Mouse (Mus musculus): ENCODE results near the gene Nr1h4. TPM values are rescaled to one million over a fixed set of nuclear protein-coding genes. Genes with fewer than 3 reads are reported as not detected.

Gene Nr1h4
- polyA plus RNA-seq, 1 experiment from 2014 or later: not detected

DNA sequence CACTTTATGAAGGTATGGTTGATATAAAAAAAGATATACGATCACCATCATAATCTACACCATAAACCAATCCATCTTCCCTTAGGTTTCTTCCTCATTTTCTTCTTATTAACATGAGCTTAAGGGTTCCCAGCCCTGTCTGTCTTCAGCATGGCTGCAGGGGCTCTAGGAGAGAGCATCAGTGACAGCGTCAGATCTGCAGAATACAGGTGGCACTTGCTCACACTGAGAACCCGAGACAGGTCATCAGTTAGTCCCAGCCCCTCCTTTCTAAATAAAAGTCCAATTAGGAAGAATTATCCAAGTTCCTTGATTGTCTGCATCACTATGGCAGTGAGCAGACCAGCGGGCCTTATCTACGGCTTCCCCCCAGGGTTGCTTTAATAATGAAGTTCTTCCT is 934 bp downstream of the Nr1h4 start:
- Histone ChIP-seq H3K9me3 (ENCODE audit: control insufficient read depth, low read length) (no peaks in the 10 kb centered on the region), H3K4me2 (ENCODE audit: low read depth, low read length) (no peak overlapping the region), H3K9ac (ENCODE audit: low read depth, low read length) (no peak overlapping the region), H3K27me3 (replicated peaks; ENCODE audit: control insufficient read depth, insufficient read depth, low read length) (no peaks in the 10 kb centered on the region), H3K4me3 (ENCODE audit: low read depth, low read length) (no peak overlapping the region), H3K36me3 (ENCODE audit: control insufficient read depth, insufficient read depth, low read length) (no peaks in the 10 kb centered on the region), H3K27ac (replicated peaks; ENCODE audit: low read depth, low read length) (no peak overlapping the region), H3K4me1 (ENCODE audit: control insufficient read depth, insufficient read depth, low read length) (peaks cover 10% of the 10 kb centered on the region; the same call in 1 of the 2 replicates)
- ATAC-seq (ENCODE audit: low read depth): no peak
- no peak for DNase-seq (ENCODE audit: low spot score)
- WGBS: 82% methylated on average over 5 of the region's 5 CpGs

DNA sequence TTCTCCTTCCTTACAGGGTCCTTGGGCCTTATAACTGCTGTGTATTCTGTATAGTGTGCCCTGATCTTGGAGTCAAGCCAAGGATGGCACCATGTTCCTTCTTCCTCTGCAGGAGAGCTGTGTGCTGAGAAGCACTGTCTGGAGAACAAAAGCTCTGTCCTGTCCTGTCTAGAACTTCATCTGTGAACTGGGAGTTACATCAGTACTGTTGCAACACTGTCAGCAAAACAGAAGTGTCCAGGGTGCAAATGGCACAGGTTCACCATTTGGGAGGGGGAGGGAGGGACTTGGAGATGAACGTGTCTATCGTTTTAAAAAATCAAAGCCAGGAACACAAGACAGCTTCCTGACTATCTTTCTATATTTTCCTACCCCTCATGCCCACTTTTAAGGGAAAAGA is 1.4 kb downstream of the Nr1h4 start:
- Histone ChIP-seq H3K4me1 (ENCODE audit: control insufficient read depth, insufficient read depth, low read length) (peaks cover 10% of the 10 kb centered on the region; the same call in 1 of the 2 replicates), H3K27ac (replicated peaks; ENCODE audit: low read depth, low read length) (no peak overlapping the region), H3K4me2 (ENCODE audit: low read depth, low read length) (no peak overlapping the region), H3K9me3 (ENCODE audit: control insufficient read depth, low read length) (no peaks in the 10 kb centered on the region), H3K27me3 (replicated peaks; ENCODE audit: control insufficient read depth, insufficient read depth, low read length) (no peaks in the 10 kb centered on the region), H3K4me3 (ENCODE audit: low read depth, low read length) (no peak overlapping the region), H3K9ac (ENCODE audit: low read depth, low read length) (no peak overlapping the region), H3K36me3 (ENCODE audit: control insufficient read depth, insufficient read depth, low read length) (no peaks in the 10 kb centered on the region)
- DNase-seq (ENCODE audit: low spot score) (no peak), ATAC-seq (ENCODE audit: low read depth) (no peak)
- WGBS: 76% methylated on average over 2 of the region's 2 CpGs

DNA sequence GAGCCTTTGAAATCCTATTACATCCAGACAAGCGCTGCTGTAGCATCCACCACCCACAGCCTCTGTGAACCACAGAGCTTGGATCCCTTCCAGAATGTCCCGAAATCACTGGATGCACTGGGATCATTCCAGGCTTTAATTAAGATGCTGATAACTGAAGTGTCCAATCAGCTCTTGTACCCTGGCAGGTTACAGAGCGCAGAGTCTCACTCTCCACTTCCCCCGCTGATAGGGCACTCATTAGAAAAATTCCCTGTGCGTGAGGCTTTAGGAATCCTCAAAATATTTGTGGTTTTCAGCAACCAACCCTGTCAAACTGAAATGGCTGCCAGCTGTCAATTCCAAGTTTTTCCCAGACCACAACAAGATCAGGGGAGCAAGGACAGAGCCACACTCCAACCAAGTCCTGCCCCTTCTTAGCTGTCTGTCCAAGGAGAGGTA is 2.2 kb downstream of the Nr1h4 start:
- Histone ChIP-seq H3K4me2 (ENCODE audit: low read depth, low read length) (no peak overlapping the region), H3K9me3 (ENCODE audit: control insufficient read depth, low read length) (no peaks in the 10 kb centered on the region), H3K27me3 (replicated peaks; ENCODE audit: control insufficient read depth, insufficient read depth, low read length) (no peaks in the 10 kb centered on the region), H3K36me3 (ENCODE audit: control insufficient read depth, insufficient read depth, low read length) (no peaks in the 10 kb centered on the region), H3K27ac (replicated peaks; ENCODE audit: low read depth, low read length) (no peak overlapping the region), H3K9ac (ENCODE audit: low read depth, low read length) (no peak overlapping the region), H3K4me1 (ENCODE audit: control insufficient read depth, insufficient read depth, low read length) (peaks cover 10% of the 10 kb centered on the region; the same call in 1 of the 2 replicates), H3K4me3 (ENCODE audit: low read depth, low read length) (no peak overlapping the region)
- DNase-seq (ENCODE audit: low spot score): peak; percentile 62
- WGBS: 28% methylated on average over 5 of the region's 5 CpGs
- ATAC-seq (ENCODE audit: low read depth): peak; percentile 47; the same call in 1 of the 2 replicates

DNA sequence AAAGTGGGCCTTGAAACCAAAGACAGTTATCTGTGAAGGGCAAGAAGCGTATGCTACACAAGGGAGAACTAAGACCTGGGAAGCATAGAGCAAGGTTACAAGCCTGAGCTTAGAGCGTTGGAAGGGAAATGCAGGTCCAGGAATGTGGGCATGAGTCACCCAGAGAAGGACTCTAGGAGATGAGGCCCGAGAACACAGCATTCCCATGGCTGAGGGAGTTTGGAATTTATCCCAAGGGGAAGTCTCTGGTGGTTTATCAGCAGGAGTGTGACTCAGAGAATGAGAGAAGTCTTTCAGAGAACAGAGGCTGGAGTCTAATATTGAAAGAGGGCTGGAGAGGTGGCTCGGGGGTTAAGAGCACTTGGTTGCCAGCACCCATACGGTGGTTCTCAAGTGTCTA is 6.3 kb downstream of the Nr1h4 start:
- 77% methylated on average over 5 of the region's 5 CpGs for whole genome bisulfite sequencing
- Histone ChIP-seq H3K4me3 (ENCODE audit: low read depth, low read length) (no peak overlapping the region), H3K9me3 (ENCODE audit: control insufficient read depth, low read length) (no peaks in the 10 kb centered on the region), H3K27me3 (replicated peaks; ENCODE audit: control insufficient read depth, insufficient read depth, low read length) (no peaks in the 10 kb centered on the region), H3K36me3 (ENCODE audit: control insufficient read depth, insufficient read depth, low read length) (no peaks in the 10 kb centered on the region), H3K27ac (replicated peaks; ENCODE audit: low read depth, low read length) (no peak overlapping the region), H3K4me2 (ENCODE audit: low read depth, low read length) (no peak overlapping the region), H3K9ac (ENCODE audit: low read depth, low read length) (no peak overlapping the region), H3K4me1 (ENCODE audit: control insufficient read depth, insufficient read depth, low read length) (peaks cover 10% of the 10 kb centered on the region; the same call in 1 of the 2 replicates)
- no peak for ATAC-seq (ENCODE audit: low read depth)
- no peak for DNase-seq (ENCODE audit: low spot score)

DNA sequence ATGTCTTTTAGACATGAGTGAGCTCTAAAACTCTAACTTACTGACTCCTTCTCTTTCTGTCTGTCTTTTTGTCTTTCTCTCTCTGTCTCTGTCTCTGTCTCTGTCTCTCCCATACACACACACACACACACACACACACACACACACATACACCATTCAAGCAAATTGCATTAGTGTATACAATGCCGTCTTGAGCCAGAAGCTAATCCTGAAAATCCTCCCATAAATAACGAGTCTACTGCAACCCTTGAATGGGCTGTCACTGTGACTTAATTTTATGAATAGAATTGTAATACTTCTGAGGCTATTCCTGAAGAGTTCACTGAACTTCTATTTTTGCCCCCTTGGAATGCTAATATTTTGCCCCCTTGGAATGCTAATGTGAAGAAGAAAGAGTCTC is 7.6 kb downstream of the Nr1h4 start:
- no peak for ATAC-seq (ENCODE audit: low read depth)
- peaks cover 4% of the 10 kb centered on the region; the same call in 1 of the 2 replicates for H3K4me1 ChIP-seq (ENCODE audit: control insufficient read depth, insufficient read depth, low read length)
- no peak overlapping the region for H3K27ac ChIP-seq (replicated peaks; ENCODE audit: low read depth, low read length)
- no peak for DNase-seq (ENCODE audit: low spot score)
- no peaks in the 10 kb centered on the region for H3K9me3 ChIP-seq (ENCODE audit: control insufficient read depth, low read length)
- H3K27me3 ChIP-seq (replicated peaks; ENCODE audit: control insufficient read depth, insufficient read depth, low read length): no peaks in the 10 kb centered on the region
- WGBS: 63% methylated on average over 2 of the region's 2 CpGs
- H3K9ac ChIP-seq (ENCODE audit: low read depth, low read length): no peak overlapping the region
- H3K36me3 ChIP-seq (ENCODE audit: control insufficient read depth, insufficient read depth, low read length): no peaks in the 10 kb centered on the region
- H3K4me2 ChIP-seq (ENCODE audit: low read depth, low read length): no peak overlapping the region
- no peak overlapping the region for H3K4me3 ChIP-seq (ENCODE audit: low read depth, low read length)

DNA sequence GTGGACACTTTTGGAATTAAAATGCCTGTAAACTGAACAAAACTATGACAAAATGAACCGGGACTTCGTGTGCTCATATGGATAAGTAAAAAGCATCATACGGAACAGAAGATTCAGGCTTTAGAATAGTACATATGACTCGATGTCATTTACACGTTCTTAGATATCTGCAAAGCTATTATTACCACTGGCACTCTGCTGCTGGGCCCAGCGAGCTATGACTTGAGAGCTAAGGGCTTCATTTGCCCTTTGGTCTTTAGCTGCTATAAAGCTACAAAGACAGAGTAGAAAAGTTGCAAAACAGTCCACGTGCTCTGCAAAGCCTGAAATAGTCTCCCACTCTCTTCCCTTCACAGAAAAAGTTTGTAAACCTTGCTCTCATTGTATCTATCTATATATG is 10.9 kb downstream of the Nr1h4 start:
- H3K4me1 ChIP-seq (ENCODE audit: control insufficient read depth, insufficient read depth, low read length): no peaks in the 10 kb centered on the region
- no peak for ATAC-seq (ENCODE audit: low read depth)
- 87% methylated on average over 7 of the region's 7 CpGs for WGBS

DNA sequence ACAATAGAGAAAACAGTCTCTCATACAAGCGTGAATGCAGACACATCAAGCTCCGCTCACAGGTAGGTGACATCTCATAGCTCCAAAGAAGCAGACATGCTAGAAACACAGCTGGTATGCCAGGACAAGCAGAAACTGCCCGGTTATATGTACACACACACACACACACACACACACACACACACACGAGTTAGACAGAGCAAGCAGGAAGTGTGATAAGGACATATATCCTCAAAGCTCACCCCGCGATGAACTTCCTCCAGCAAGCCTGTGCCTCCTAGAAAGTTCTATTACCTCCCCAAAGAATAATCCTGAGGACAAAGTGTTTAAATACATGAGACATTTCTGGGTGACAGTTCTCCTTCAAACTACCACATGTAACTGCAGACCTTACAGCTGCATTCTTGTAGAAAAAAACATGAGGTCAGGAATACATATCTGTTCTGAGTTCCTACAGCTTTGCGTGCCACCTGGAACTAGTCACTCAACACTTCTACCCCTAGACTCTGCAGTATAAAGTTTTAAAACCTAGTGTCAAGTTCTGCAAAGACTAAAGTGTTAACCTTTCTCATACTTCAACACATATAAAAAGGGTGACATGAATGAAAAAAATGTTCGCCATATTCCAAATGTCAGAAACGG is 11.5 kb downstream of the Nr1h4 start:
- no peak for DNase-seq (ENCODE audit: low spot score)
- 79% methylated on average over 9 of the region's 9 CpGs for WGBS
- no peaks in the 10 kb centered on the region for H3K36me3 ChIP-seq (ENCODE audit: control insufficient read depth, insufficient read depth, low read length)
- no peaks in the 10 kb centered on the region for H3K27me3 ChIP-seq (replicated peaks; ENCODE audit: control insufficient read depth, insufficient read depth, low read length)
- H3K27ac ChIP-seq (replicated peaks; ENCODE audit: low read depth, low read length): no peak overlapping the region
- H3K4me1 ChIP-seq (ENCODE audit: control insufficient read depth, insufficient read depth, low read length): no peaks in the 10 kb centered on the region
- no peak overlapping the region for H3K4me2 ChIP-seq (ENCODE audit: low read depth, low read length)
- no peak for ATAC-seq (ENCODE audit: low read depth)
- H3K9ac ChIP-seq (ENCODE audit: low read depth, low read length): no peak overlapping the region
- H3K9me3 ChIP-seq (ENCODE audit: control insufficient read depth, low read length): no peaks in the 10 kb centered on the region
- no peak overlapping the region for H3K4me3 ChIP-seq (ENCODE audit: low read depth, low read length)

More for the DNA sequence above, 10.9 kb downstream of the Nr1h4 start:
- Histone ChIP-seq H3K9me3 (ENCODE audit: control insufficient read depth, low read length) (no peaks in the 10 kb centered on the region), H3K4me3 (ENCODE audit: low read depth, low read length) (no peak overlapping the region), H3K9ac (ENCODE audit: low read depth, low read length) (no peak overlapping the region), H3K36me3 (ENCODE audit: control insufficient read depth, insufficient read depth, low read length) (no peaks in the 10 kb centered on the region), H3K27ac (replicated peaks; ENCODE audit: low read depth, low read length) (no peak overlapping the region), H3K27me3 (replicated peaks; ENCODE audit: control insufficient read depth, insufficient read depth, low read length) (no peaks in the 10 kb centered on the region), H3K4me2 (ENCODE audit: low read depth, low read length) (no peak overlapping the region)
- DNase-seq (ENCODE audit: low spot score): no peak

DNA sequence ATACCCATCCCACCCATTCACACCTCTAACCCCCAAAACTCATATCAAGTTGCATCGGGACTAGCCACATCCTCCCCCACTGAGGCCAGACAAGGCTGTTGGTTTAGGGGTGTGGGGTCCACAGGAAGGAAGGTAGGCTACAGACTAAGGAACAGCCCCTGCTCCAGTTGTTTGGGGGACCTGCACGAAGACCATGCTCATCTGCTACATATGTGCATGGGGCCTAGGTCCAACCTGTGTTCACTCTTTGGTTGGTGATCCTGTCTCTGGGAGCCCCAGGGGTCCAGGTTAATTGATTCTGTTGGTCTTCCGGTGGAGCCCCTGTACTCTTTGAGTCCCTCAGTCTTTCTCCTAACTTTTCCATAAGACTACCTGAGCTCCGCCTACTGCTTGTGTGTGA is 13.0 kb downstream of the Nr1h4 start:
- Histone ChIP-seq H3K4me3 (ENCODE audit: low read depth, low read length) (no peak overlapping the region), H3K9ac (ENCODE audit: low read depth, low read length) (no peak overlapping the region), H3K27me3 (replicated peaks; ENCODE audit: control insufficient read depth, insufficient read depth, low read length) (no peaks in the 10 kb centered on the region), H3K4me1 (ENCODE audit: control insufficient read depth, insufficient read depth, low read length) (no peaks in the 10 kb centered on the region), H3K4me2 (ENCODE audit: low read depth, low read length) (no peak overlapping the region), H3K9me3 (ENCODE audit: control insufficient read depth, low read length) (no peaks in the 10 kb centered on the region), H3K36me3 (ENCODE audit: control insufficient read depth, insufficient read depth, low read length) (no peaks in the 10 kb centered on the region), H3K27ac (replicated peaks; ENCODE audit: low read depth, low read length) (no peak overlapping the region)
- no peak for ATAC-seq (ENCODE audit: low read depth)
- WGBS: 95% methylated on average over 4 of the region's 4 CpGs
- DNase-seq (ENCODE audit: low spot score): no peak

DNA sequence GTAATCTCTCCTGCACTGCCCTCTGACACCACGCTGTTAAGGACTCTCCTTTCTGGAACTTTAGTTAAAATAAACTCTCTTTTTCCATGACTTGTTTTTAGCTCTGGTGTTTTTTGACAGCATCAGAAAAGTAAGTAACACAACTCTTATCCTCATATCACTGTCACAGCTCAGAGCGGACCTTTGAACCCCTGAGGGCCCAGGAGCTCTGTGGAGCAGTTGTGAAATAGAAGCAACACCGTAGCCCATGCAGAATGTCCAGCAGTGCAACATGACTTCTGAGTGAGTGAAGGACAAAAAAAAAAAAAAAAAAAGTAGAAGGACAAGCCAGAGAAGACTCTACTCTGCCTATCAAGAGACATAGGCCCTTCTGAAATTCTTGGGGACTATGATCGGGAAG is 14.2 kb downstream of the Nr1h4 start:
- no peak overlapping the region for H3K4me3 ChIP-seq (ENCODE audit: low read depth, low read length)
- H3K4me2 ChIP-seq (ENCODE audit: low read depth, low read length): no peak overlapping the region
- no peaks in the 10 kb centered on the region for H3K9me3 ChIP-seq (ENCODE audit: control insufficient read depth, low read length)
- H3K27ac ChIP-seq (replicated peaks; ENCODE audit: low read depth, low read length): no peak overlapping the region
- no peak for DNase-seq (ENCODE audit: low spot score)
- ATAC-seq (ENCODE audit: low read depth): no peak
- no peaks in the 10 kb centered on the region for H3K27me3 ChIP-seq (replicated peaks; ENCODE audit: control insufficient read depth, insufficient read depth, low read length)
- H3K36me3 ChIP-seq (ENCODE audit: control insufficient read depth, insufficient read depth, low read length): no peaks in the 10 kb centered on the region
- no peak overlapping the region for H3K9ac ChIP-seq (ENCODE audit: low read depth, low read length)
- 72% methylated on average over 4 of the region's 4 CpGs for WGBS
- no peaks in the 10 kb centered on the region for H3K4me1 ChIP-seq (ENCODE audit: control insufficient read depth, insufficient read depth, low read length)

Measured in embryonic facial prominence, embryonic 14.5 days (tissue).